Mouse (Mus musculus) heart, postnatal 10 days (tissue): ENCODE measurements at regions not wholly inside any gene's neighbourhood (a gene's known extent, or its start where the extent isn't known, plus 50 kb on each side); places are given as distances from the start of the nearest gene placed in this dataset.
"Not testable (repeated sequence)": the region's sequence is repeated elsewhere in the genome, so short reads cannot be mapped to it uniquely, and the experiment has no call there.

Source experiments
- DNase-seq, 2 experiments: peaks; one replicate each; pipeline ENCODE4 v3.0.0; 2021
- intact Hi-C: fragments of 180-260 bp; cut with DNase I; formaldehyde crosslinking; loops from one replicate; pipeline ENCODE4 v1.15.1; 2025

- intact Hi-C loops: loop anchor here (5.0 kb wide), 1 partner anchor 157 kb away; no protein-coding TSS in a partner anchor
- not testable (repeated sequence) for DNase-seq
Measured at GRCm38 (mm10) chr5:145635204-145635603, 50.7 kb upstream of the Cyp3a41b start.
